Mouse (Mus musculus) limb, embryonic 15.5 days (tissue): ENCODE data around the gene Tmc5. TPM values are rescaled to one million over a fixed set of nuclear protein-coding genes. Genes with fewer than 3 reads are reported as not detected.

ENCODE experiments used
- ATAC-seq: fragments of 200-750 bp; cut with Nextera tagmentation; 2 replicates; pipeline ENCODE4 v1.8.0; 2017; ENCODE audit warnings: low read depth, moderate TSS enrichment; ENCODE audit not compliant: insufficient number of reproducible peaks, low FRiP score, low TSS enrichment
- H3K27ac ChIP-seq: fragments of 300-500 bp; sonication (generic); 2 replicates; pipeline ENCODE4 v1.5.1; 2015; ENCODE audit warnings: moderate library complexity, mild to moderate bottlenecking, inconsistent platforms
- H3K27me3 ChIP-seq: fragments of 300-500 bp; sonication (generic); 2 replicates; pipeline ENCODE4 v1.6.1; 2015; ENCODE audit warnings: inconsistent platforms
- H3K36me3 ChIP-seq: fragments of 300-500 bp; sonication (generic); 2 replicates; pipeline ENCODE4 v1.6.1; 2015; ENCODE audit warnings: inconsistent platforms
- H3K4me1 ChIP-seq: fragments of 300-500 bp; sonication (generic); 2 replicates; pipeline ENCODE4 v1.6.1; 2015; ENCODE audit warnings: inconsistent platforms
- H3K4me2 ChIP-seq: fragments of 300-500 bp; sonication (generic); 2 replicates; pipeline ENCODE4 v1.6.1; 2015; ENCODE audit warnings: mild to moderate bottlenecking, inconsistent platforms
- H3K4me3 ChIP-seq: fragments of 300-500 bp; sonication (generic); 2 replicates; pipeline ENCODE4 v1.5.1; 2015; ENCODE audit warnings: mild to moderate bottlenecking, inconsistent platforms
- H3K9ac ChIP-seq: fragments of 300-500 bp; sonication (generic); 2 replicates; pipeline ENCODE4 v1.6.1; 2015; ENCODE audit warnings: inconsistent platforms
- H3K9me3 ChIP-seq: fragments of 300-500 bp; sonication (generic); 2 replicates; pipeline ENCODE4 v1.6.1; 2016; ENCODE audit warnings: inconsistent platforms
- WGBS: fragments of 180-500 bp; shearing (Covaris S2); methylation state at CpG from one replicate; pipeline ENCODE4 v1.1.7; 2015; 5-methylcytosine and 5-hydroxymethylcytosine counted together
- polyA plus RNA-seq: library from polyadenylated mRNA; unstranded; fragments of >200 nt; fragmentation: Nextera tagmentation; extraction: Ambion mirVana; gene quantifications from 2 replicates; pipeline ENCODE4 v1.2.1, GENCODE M21; 2015

Tmc5 gene
- 0.24 and 0.56 TPM in 2 replicates for polyA plus RNA-seq

- H3K4me3 ChIP-seq, result peak within 1 kb of the TSS; percentile 6; the same call in 1 of the 2 replicates
- H3K4me1 ChIP-seq, result peaks cover 41% of the 10 kb centered on the region
- H3K36me3 ChIP-seq, result no peaks in the 10 kb centered on the region
- ATAC-seq, result no peak
- peaks cover 28% of the 10 kb centered on the region for H3K27me3 ChIP-seq
- H3K4me2 ChIP-seq, result peak within 1 kb of the TSS; percentile 27; the same call in 1 of the 2 replicates
- WGBS, result 6% methylated on average over 23 of the region's 23 CpGs
- H3K9me3 ChIP-seq, result no peaks in the 10 kb centered on the region
- no peak within 1 kb of the TSS for H3K9ac ChIP-seq
- H3K27ac ChIP-seq, result no peak within 1 kb of the TSS
Observed at GRCm38 (mm10) chr7:118597201-118597600, at the start of gene Tmc5. TSS of gene Tmc5 (plus strand) at chr7:118597297.

GRCm38 (mm10) chr7:118547451-118547850 is 49.6 kb upstream of the Tmc5 start:
- Histone ChIP-seq H3K9ac (no peak overlapping the region), H3K9me3 (no peaks in the 10 kb centered on the region), H3K4me3 (no peak overlapping the region), H3K27me3 (no peaks in the 10 kb centered on the region), H3K27ac (no peak overlapping the region), H3K4me1 (no peaks in the 10 kb centered on the region), H3K4me2 (no peak overlapping the region), H3K36me3 (peaks cover 11% of the 10 kb centered on the region)
- ATAC-seq, result no peak
- WGBS, result 50% methylated on average over 10 of the region's 10 CpGs

- H3K4me1 ChIP-seq, result no peaks in the 10 kb centered on the region
- H3K36me3 ChIP-seq, result peaks cover 6% of the 10 kb centered on the region
- H3K4me3 ChIP-seq, result no peak overlapping the region
- no peak overlapping the region for H3K4me2 ChIP-seq
- WGBS, result 55% methylated on average over 4 of the region's 4 CpGs
- no peaks in the 10 kb centered on the region for H3K27me3 ChIP-seq
- no peaks in the 10 kb centered on the region for H3K9me3 ChIP-seq
- H3K9ac ChIP-seq, result no peak overlapping the region
- H3K27ac ChIP-seq, result no peak overlapping the region
- no peak for ATAC-seq
Observed at GRCm38 (mm10) chr7:118553881-118554280, 43.2 kb upstream of the Tmc5 start.

GRCm38 (mm10) chr7:118554290-118554689 is 42.8 kb upstream of the Tmc5 start:
- peak; percentile 71 for ATAC-seq
- Histone ChIP-seq H3K36me3 (peaks cover 6% of the 10 kb centered on the region), H3K4me3 (no peak overlapping the region), H3K9ac (no peak overlapping the region), H3K27me3 (no peaks in the 10 kb centered on the region), H3K27ac (no peak overlapping the region), H3K9me3 (no peaks in the 10 kb centered on the region), H3K4me2 (no peak overlapping the region), H3K4me1 (no peaks in the 10 kb centered on the region)
- 43% methylated on average over 2 of the region's 2 CpGs for WGBS

GRCm38 (mm10) chr7:118569121-118569543 is 28.0 kb upstream of the Tmc5 start:
- Histone ChIP-seq H3K27ac (no peak overlapping the region), H3K9me3 (no peaks in the 10 kb centered on the region), H3K4me1 (no peaks in the 10 kb centered on the region), H3K4me2 (no peak overlapping the region), H3K36me3 (peaks cover 7% of the 10 kb centered on the region; the same call in 1 of the 2 replicates), H3K27me3 (no peaks in the 10 kb centered on the region), H3K4me3 (no peak overlapping the region), H3K9ac (no peak overlapping the region)
- no peak for ATAC-seq
- 79% methylated on average over 6 of the region's 6 CpGs for WGBS

GRCm38 (mm10) chr7:118571350-118571749 is 25.7 kb upstream of the Tmc5 start:
- Histone ChIP-seq H3K4me3 (no peak overlapping the region), H3K4me2 (no peak overlapping the region), H3K27me3 (no peaks in the 10 kb centered on the region), H3K27ac (no peak overlapping the region), H3K9ac (no peak overlapping the region), H3K4me1 (no peaks in the 10 kb centered on the region), H3K36me3 (no peaks in the 10 kb centered on the region), H3K9me3 (no peaks in the 10 kb centered on the region)
- ATAC-seq, result no peak
- 65% methylated on average over 5 of the region's 5 CpGs for WGBS

- Histone ChIP-seq H3K4me3 (no peak overlapping the region), H3K4me1 (no peaks in the 10 kb centered on the region), H3K27ac (no peak overlapping the region), H3K4me2 (no peak overlapping the region), H3K9me3 (no peaks in the 10 kb centered on the region), H3K36me3 (no peaks in the 10 kb centered on the region), H3K9ac (no peak overlapping the region), H3K27me3 (no peaks in the 10 kb centered on the region)
- ATAC-seq, result no peak
- WGBS, result 65% methylated on average over 5 of the region's 5 CpGs
Observed at GRCm38 (mm10) chr7:118572039-118572438, 25.1 kb upstream of the Tmc5 start.

DNA sequence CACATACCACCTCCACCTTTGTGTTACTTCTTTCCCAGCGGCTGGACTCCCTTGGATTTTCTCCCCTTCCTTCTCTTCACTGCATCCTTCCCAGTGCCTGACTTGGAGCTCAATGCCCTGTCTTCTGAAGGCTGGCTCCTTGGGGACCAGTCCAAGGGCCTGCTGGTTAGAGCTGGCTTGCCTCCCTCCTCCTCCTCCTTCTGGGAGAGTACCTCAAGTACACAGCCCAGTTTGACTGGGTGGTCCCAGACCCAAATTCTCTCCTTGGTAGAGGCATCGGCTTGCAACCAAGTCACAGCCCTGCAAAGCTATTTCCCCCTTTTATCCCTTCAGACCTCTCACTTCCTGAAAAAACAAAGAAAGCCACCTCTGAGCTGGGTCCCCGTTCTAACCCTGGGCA is 18.8 kb upstream of the Tmc5 start:
- Histone ChIP-seq H3K27me3 (no peaks in the 10 kb centered on the region), H3K36me3 (no peaks in the 10 kb centered on the region), H3K4me3 (no peak overlapping the region), H3K4me2 (no peak overlapping the region), H3K9me3 (no peaks in the 10 kb centered on the region), H3K27ac (no peak overlapping the region), H3K4me1 (peaks cover 7% of the 10 kb centered on the region), H3K9ac (no peak overlapping the region)
- no peak for ATAC-seq
- 65% methylated on average over 3 of the region's 3 CpGs for WGBS

GRCm38 (mm10) chr7:118579938-118580337 is 17.2 kb upstream of the Tmc5 start:
- Histone ChIP-seq H3K9me3 (no peaks in the 10 kb centered on the region), H3K4me1 (peaks cover 19% of the 10 kb centered on the region), H3K9ac (no peak overlapping the region), H3K4me2 (no peak overlapping the region), H3K4me3 (no peak overlapping the region), H3K27me3 (no peaks in the 10 kb centered on the region), H3K36me3 (no peaks in the 10 kb centered on the region), H3K27ac (no peak overlapping the region)
- ATAC-seq, result no peak
- WGBS, result 54% methylated on average over 2 of the region's 2 CpGs

DNA sequence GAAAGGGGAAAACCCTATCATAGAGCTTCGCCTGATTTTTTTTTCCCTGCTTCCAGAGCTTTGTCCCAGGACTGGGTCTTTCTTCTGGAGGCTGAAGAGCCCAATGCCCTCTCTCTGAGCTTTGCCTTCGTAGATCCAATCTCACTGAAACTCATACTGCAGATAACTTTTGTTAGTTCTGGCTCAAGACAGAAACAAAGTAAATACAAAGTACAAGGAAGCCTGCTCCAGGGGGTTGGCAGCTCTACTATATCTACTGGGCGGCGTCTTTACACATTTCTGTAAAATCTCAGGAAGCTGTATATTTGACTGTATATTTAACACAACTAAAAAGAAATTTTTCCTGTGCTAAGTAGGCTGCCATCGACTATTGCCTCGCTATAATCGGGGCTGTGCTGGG is 13.3 kb upstream of the Tmc5 start:
- Histone ChIP-seq H3K9ac (peak overlapping the region; percentile 65), H3K4me2 (peak overlapping the region; percentile 97), H3K4me3 (peak overlapping the region; percentile 69), H3K4me1 (peaks cover 12% of the 10 kb centered on the region), H3K36me3 (no peaks in the 10 kb centered on the region), H3K9me3 (no peaks in the 10 kb centered on the region), H3K27me3 (no peaks in the 10 kb centered on the region), H3K27ac (no peak overlapping the region)
- 22% methylated on average over 7 of the region's 7 CpGs for WGBS
- ATAC-seq, result no peak

GRCm38 (mm10) chr7:118584257-118584907 is 12.7 kb upstream of the Tmc5 start, which contains the start of gene Tmc7:
TSS of gene Tmc7 (minus strand) at chr7:118584736.
- peak within 1 kb of the TSS; percentile 69 for H3K4me3 ChIP-seq
- peaks cover 12% of the 10 kb centered on the region for H3K4me1 ChIP-seq
- H3K9me3 ChIP-seq, result no peaks in the 10 kb centered on the region
- no peaks in the 10 kb centered on the region for H3K27me3 ChIP-seq
- peak within 1 kb of the TSS; percentile 65 for H3K9ac ChIP-seq
- ATAC-seq, result peak; percentile 66
- peak within 1 kb of the TSS; percentile 38; the same call in 1 of the 2 replicates for H3K27ac ChIP-seq
- H3K4me2 ChIP-seq, result peak within 1 kb of the TSS; percentile 97
- no peaks in the 10 kb centered on the region for H3K36me3 ChIP-seq
- under 1% methylated on average over 50 of the region's 51 CpGs for WGBS

DNA sequence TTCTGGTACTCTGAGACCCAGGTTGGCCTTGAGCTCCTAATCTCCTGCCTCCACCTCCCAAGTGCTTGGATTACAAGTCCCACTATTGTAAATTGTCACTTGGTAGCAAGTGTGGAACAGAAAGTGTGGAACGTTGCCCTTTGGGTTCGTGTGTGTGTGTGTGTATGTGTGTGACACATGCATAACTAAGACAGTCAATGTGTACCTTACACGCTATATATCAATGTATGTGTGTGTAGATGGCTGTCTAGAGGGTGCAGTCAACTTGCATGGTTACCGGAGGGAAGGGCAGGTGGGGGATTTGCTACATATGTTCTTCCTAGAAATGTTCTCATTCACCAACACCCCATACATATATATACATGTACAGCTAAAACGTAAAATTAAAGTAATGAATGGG is 12.2 kb upstream of the Tmc5 start:
- ATAC-seq, result no peak; the same call in 1 of the 2 replicates
- Histone ChIP-seq H3K4me3 (peak overlapping the region; percentile 69), H3K9me3 (no peaks in the 10 kb centered on the region), H3K4me2 (peak overlapping the region; percentile 97), H3K4me1 (peaks cover 12% of the 10 kb centered on the region), H3K9ac (no peak overlapping the region), H3K27me3 (no peaks in the 10 kb centered on the region), H3K36me3 (no peaks in the 10 kb centered on the region), H3K27ac (no peak overlapping the region)
- WGBS, result 64% methylated on average over 5 of the region's 5 CpGs
